Mouse (Mus musculus): ENCODE results near the gene Fryl. TPM values are rescaled to one million over a fixed set of nuclear protein-coding genes. Genes with fewer than 3 reads are reported as not detected.

The Fryl gene
- polyA plus RNA-seq, 1 experiment = 15.3 TPM

GRCm38 (mm10) chr5:73279732-73280566 lies 23.5 kb upstream of the Fryl start:
- no peaks in the 10 kb centered on the region for H3K27me3 ChIP-seq (ENCODE audit: control insufficient read depth, insufficient read depth, insufficient read length)
- no peaks in the 10 kb centered on the region for H3K79me2 ChIP-seq (ENCODE audit: control insufficient read depth, insufficient read depth)
- H3K4me3 ChIP-seq = no peak overlapping the region
- H3K36me3 ChIP-seq (ENCODE audit: control insufficient read depth, insufficient read depth) = no peaks in the 10 kb centered on the region
- no peak overlapping the region for H3ac ChIP-seq (ENCODE audit: control insufficient read depth, insufficient read length)
- TF ChIP-seq MYOG (IDR thresholded peaks at IDR 0.05; ENCODE audit: control insufficient read depth in 1 of 3, insufficient read depth in 1 of 3, insufficient read length in 2 of 3, low read depth in 2 of 3) (no peak), POLR2A (IDR thresholded peaks at IDR 0.05; ENCODE audit: insufficient read length, low read depth) (no peak), TCF12 (IDR thresholded peaks at IDR 0.05; ENCODE audit: insufficient read depth, poor library complexity, severe bottlenecking) (no peak), USF1 (IDR thresholded peaks at IDR 0.05; ENCODE audit: low read depth) (no peak), E2F4 (IDR thresholded peaks at IDR 0.05; ENCODE audit: insufficient read depth) (no peak), POLR2AphosphoS2 (IDR thresholded peaks at IDR 0.05; ENCODE audit: insufficient read length, low read depth) (no peak), REST (IDR thresholded peaks at IDR 0.05; ENCODE audit: insufficient read depth, insufficient read length) (no peak), MAX (IDR thresholded peaks at IDR 0.05; ENCODE audit: low read depth) (no peak), SRF (IDR thresholded peaks at IDR 0.05; ENCODE audit: control insufficient read depth, insufficient read length, low read depth) (no peak), CEBPB (IDR thresholded peaks at IDR 0.05; ENCODE audit: insufficient read depth, poor library complexity, severe bottlenecking) (no peak), TCF3 (IDR thresholded peaks at IDR 0.05; ENCODE audit: insufficient read length, low read depth) (no peak), MYOD1 (IDR thresholded peaks at IDR 0.05; ENCODE audit: control insufficient read depth in 1 of 3, insufficient read length in 2 of 3, low read depth in 2 of 3) (no peak)
- H3K4me2 ChIP-seq (ENCODE audit: low read depth) = peak overlapping the region; percentile 50

- no peak overlapping the region for H3ac ChIP-seq (ENCODE audit: control insufficient read depth, insufficient read length)
- peak overlapping the region; percentile 50 for H3K4me2 ChIP-seq (ENCODE audit: low read depth)
- no peaks in the 10 kb centered on the region for H3K36me3 ChIP-seq (ENCODE audit: control insufficient read depth, insufficient read depth)
- no peak overlapping the region for H3K4me3 ChIP-seq
- no peaks in the 10 kb centered on the region for H3K79me2 ChIP-seq (ENCODE audit: control insufficient read depth, insufficient read depth)
- no peak for TF ChIP-seq SRF (IDR thresholded peaks at IDR 0.05; ENCODE audit: control insufficient read depth, insufficient read length, low read depth)
- no peak for TF ChIP-seq E2F4 (IDR thresholded peaks at IDR 0.05; ENCODE audit: insufficient read depth)
- no peak for TF ChIP-seq POLR2A (IDR thresholded peaks at IDR 0.05; ENCODE audit: insufficient read length, low read depth)
- TF ChIP-seq CEBPB (IDR thresholded peaks at IDR 0.05; ENCODE audit: insufficient read depth, poor library complexity, severe bottlenecking) = no peak
- no peak for TF ChIP-seq MYOG (IDR thresholded peaks at IDR 0.05; ENCODE audit: control insufficient read depth in 1 of 3, insufficient read depth in 1 of 3, insufficient read length in 2 of 3, low read depth in 2 of 3)
- TF ChIP-seq USF1 (IDR thresholded peaks at IDR 0.05; ENCODE audit: low read depth) = no peak
- TF ChIP-seq REST (IDR thresholded peaks at IDR 0.05; ENCODE audit: insufficient read depth, insufficient read length) = no peak
- TF ChIP-seq MAX (IDR thresholded peaks at IDR 0.05; ENCODE audit: low read depth) = no peak
- no peaks in the 10 kb centered on the region for H3K27me3 ChIP-seq (ENCODE audit: control insufficient read depth, insufficient read depth, insufficient read length)
Observed at GRCm38 (mm10) chr5:73279190-73279589, 22.8 kb upstream of the Fryl start.

GRCm38 (mm10) chr5:73274941-73275340 lies 18.5 kb upstream of the Fryl start:
- Histone ChIP-seq H3K4me2 (ENCODE audit: low read depth) (no peak overlapping the region), H3K36me3 (ENCODE audit: control insufficient read depth, insufficient read depth) (no peaks in the 10 kb centered on the region), H3ac (ENCODE audit: control insufficient read depth, insufficient read length) (no peak overlapping the region), H3K79me2 (ENCODE audit: control insufficient read depth, insufficient read depth) (no peaks in the 10 kb centered on the region), H3K4me3 (no peak overlapping the region), H3K27me3 (ENCODE audit: control insufficient read depth, insufficient read depth, insufficient read length) (no peaks in the 10 kb centered on the region)
- TF ChIP-seq USF1 (IDR thresholded peaks at IDR 0.05; ENCODE audit: low read depth) = no peak
- TF ChIP-seq MYOG (IDR thresholded peaks at IDR 0.05; ENCODE audit: control insufficient read depth in 1 of 3, insufficient read depth in 1 of 3, insufficient read length in 2 of 3, low read depth in 2 of 3) = no peak
- no peak for TF ChIP-seq E2F4 (IDR thresholded peaks at IDR 0.05; ENCODE audit: insufficient read depth)
- no peak for TF ChIP-seq TCF3 (IDR thresholded peaks at IDR 0.05; ENCODE audit: insufficient read length, low read depth)
- TF ChIP-seq CEBPB (IDR thresholded peaks at IDR 0.05; ENCODE audit: insufficient read depth, poor library complexity, severe bottlenecking) = no peak
- no peak for TF ChIP-seq MYOD1 (IDR thresholded peaks at IDR 0.05; ENCODE audit: control insufficient read depth in 1 of 3, insufficient read length in 2 of 3, low read depth in 2 of 3)
- no peak for TF ChIP-seq REST (IDR thresholded peaks at IDR 0.05; ENCODE audit: insufficient read depth, insufficient read length)
- no peak for TF ChIP-seq POLR2AphosphoS2 (IDR thresholded peaks at IDR 0.05; ENCODE audit: insufficient read length, low read depth)

DNA sequence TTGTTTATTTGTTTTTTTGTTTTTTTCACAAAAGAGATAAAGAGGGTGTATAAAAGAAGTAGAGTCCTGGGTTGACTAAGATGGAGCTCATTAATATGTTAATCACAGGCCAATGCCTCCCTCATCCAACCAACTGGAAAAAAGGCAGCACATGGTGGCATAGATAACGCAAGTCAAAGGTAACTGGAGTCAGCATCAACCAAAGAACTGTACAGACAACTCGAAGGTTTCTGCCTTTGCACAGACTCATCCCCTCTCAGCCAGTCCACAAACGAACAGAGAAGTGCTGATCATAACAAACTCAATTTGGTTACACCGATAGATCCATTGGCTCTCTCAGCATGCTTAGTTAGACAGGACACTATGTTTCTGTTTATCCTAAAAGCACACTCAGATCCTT lies 16.8 kb upstream of the Fryl start:
- Histone ChIP-seq H3K4me2 (ENCODE audit: low read depth) (no peak overlapping the region), H3K4me3 (no peak overlapping the region), H3K79me2 (ENCODE audit: control insufficient read depth, insufficient read depth) (no peaks in the 10 kb centered on the region), H3ac (ENCODE audit: control insufficient read depth, insufficient read length) (no peak overlapping the region), H3K27me3 (ENCODE audit: control insufficient read depth, insufficient read depth, insufficient read length) (no peaks in the 10 kb centered on the region), H3K36me3 (ENCODE audit: control insufficient read depth, insufficient read depth) (no peaks in the 10 kb centered on the region)
- TF ChIP-seq E2F4 (IDR thresholded peaks at IDR 0.05; ENCODE audit: insufficient read depth) (no peak), REST (IDR thresholded peaks at IDR 0.05; ENCODE audit: insufficient read depth, insufficient read length) (no peak), TCF3 (IDR thresholded peaks at IDR 0.05; ENCODE audit: insufficient read length, low read depth) (no peak), MAX (IDR thresholded peaks at IDR 0.05; ENCODE audit: low read depth) (no peak), POLR2A (IDR thresholded peaks at IDR 0.05; ENCODE audit: insufficient read length, low read depth) (no peak), POLR2AphosphoS2 (IDR thresholded peaks at IDR 0.05; ENCODE audit: insufficient read length, low read depth) (no peak), USF1 (IDR thresholded peaks at IDR 0.05; ENCODE audit: low read depth) (no peak), MYOD1 (IDR thresholded peaks at IDR 0.05; ENCODE audit: control insufficient read depth in 1 of 3, insufficient read length in 2 of 3, low read depth in 2 of 3) (no peak), CEBPB (IDR thresholded peaks at IDR 0.05; ENCODE audit: insufficient read depth, poor library complexity, severe bottlenecking) (no peak), MYOG (IDR thresholded peaks at IDR 0.05; ENCODE audit: control insufficient read depth in 1 of 3, insufficient read depth in 1 of 3, insufficient read length in 2 of 3, low read depth in 2 of 3) (no peak), SRF (IDR thresholded peaks at IDR 0.05; ENCODE audit: control insufficient read depth, insufficient read length, low read depth) (no peak), TCF12 (IDR thresholded peaks at IDR 0.05; ENCODE audit: insufficient read depth, poor library complexity, severe bottlenecking) (no peak)

Data from myocyte (in vitro differentiated cells).